Comparison of ENCODE assay signal across 27 mouse cellular contexts in genomic region chr7:35006661-35007060, GRCm38 (mm10). TPM values are rescaled to one million over a fixed set of nuclear protein-coding genes. Genes with fewer than 3 reads are reported as not detected.
DNase-seq lines count a peak whose midpoint lies in the region; ATAC-seq and TF ChIP-seq lines count a peak whose summit lies in the region.
"Had no signal": no experiment of that assay in that cellular context is flagged by ENCODE, and none has a peak within 500 bp of the region (broad histone marks: within the 10 kb centered on the region; RNA-seq: fewer than 3 reads in every experiment).

No protein-coding gene starts in this region.

- H3K27me3 ChIP-seq in forebrain, embryonic 15.5 days = no peaks in the 10 kb centered on the region
- no peaks in the 10 kb centered on the region for H3K27me3 ChIP-seq in forebrain, embryonic 13.5 days
- no peaks in the 10 kb centered on the region for H3K27me3 ChIP-seq in hindbrain, embryonic 13.5 days
- H3K27me3 ChIP-seq in hindbrain, embryonic 10.5 days (ENCODE audit: insufficient read depth, poor library complexity, severe bottlenecking) = no peaks in the 10 kb centered on the region
- H3K27me3 ChIP-seq: CH12.LX; embryonic facial prominence, embryonic 13.5 days; embryonic facial prominence, embryonic 15.5 days; forebrain, embryonic 12.5 days; Patski had no signal

- no peaks in the 10 kb centered on the region for H3K36me3 ChIP-seq in forebrain, embryonic 15.5 days
- no peaks in the 10 kb centered on the region for H3K36me3 ChIP-seq in forebrain, embryonic 13.5 days (ENCODE audit: poor library complexity, severe bottlenecking)
- H3K36me3 ChIP-seq in hindbrain, embryonic 13.5 days = no peaks in the 10 kb centered on the region
- H3K36me3 ChIP-seq in hindbrain, embryonic 10.5 days = no peaks in the 10 kb centered on the region
- H3K36me3 ChIP-seq: embryonic facial prominence, embryonic 13.5 days; embryonic facial prominence, embryonic 15.5 days; forebrain, embryonic 10.5 days; forebrain, embryonic 12.5 days had no signal

- H3K4me2 ChIP-seq in forebrain, embryonic 15.5 days (replicated peaks) = no peak overlapping the region
- no peak overlapping the region for H3K4me2 ChIP-seq in forebrain, embryonic 13.5 days
- no peak overlapping the region for H3K4me2 ChIP-seq in hindbrain, embryonic 13.5 days
- H3K4me2 ChIP-seq: embryonic facial prominence, embryonic 13.5 days; embryonic facial prominence, embryonic 15.5 days; forebrain, embryonic 12.5 days had no signal

- no peak overlapping the region for H3K4me3 ChIP-seq in forebrain, embryonic 15.5 days
- no peak overlapping the region for H3K4me3 ChIP-seq in forebrain, embryonic 13.5 days
- H3K4me3 ChIP-seq in hindbrain, embryonic 13.5 days = no peak overlapping the region
- H3K4me3 ChIP-seq in hindbrain, embryonic 10.5 days = no peak overlapping the region
- H3K4me3 ChIP-seq: embryonic facial prominence, embryonic 13.5 days; embryonic facial prominence, embryonic 15.5 days; erythroblast, embryonic 14.5 days; forebrain, embryonic 10.5 days; forebrain, embryonic 12.5 days had no signal

- 0 out of 2 replicates have a peak overlapping the region, but pooled peaks have one; percentile 4 for H3K27ac ChIP-seq in forebrain, embryonic 15.5 days (replicated peaks)
- H3K27ac ChIP-seq in forebrain, embryonic 13.5 days = no peak overlapping the region
- no peak overlapping the region for H3K27ac ChIP-seq in hindbrain, embryonic 13.5 days
- H3K27ac ChIP-seq in hindbrain, embryonic 10.5 days = no peak overlapping the region
- H3K27ac ChIP-seq: embryonic facial prominence, embryonic 13.5 days; embryonic facial prominence, embryonic 15.5 days; forebrain, embryonic 10.5 days; forebrain, embryonic 12.5 days had no signal

- H3K4me1 ChIP-seq in forebrain, embryonic 15.5 days = peaks cover 7% of the 10 kb centered on the region; the same call in 1 of the 2 replicates
- H3K4me1 ChIP-seq in forebrain, embryonic 13.5 days = peaks cover 11% of the 10 kb centered on the region
- H3K4me1 ChIP-seq in hindbrain, embryonic 13.5 days (replicated peaks) = peaks cover 21% of the 10 kb centered on the region
- H3K4me1 ChIP-seq in hindbrain, embryonic 10.5 days (replicated peaks) = peaks cover 26% of the 10 kb centered on the region
- H3K4me1 ChIP-seq: embryonic facial prominence, embryonic 15.5 days had no signal

- no peak overlapping the region for H3K9ac ChIP-seq in forebrain, embryonic 15.5 days (replicated peaks)
- no peak overlapping the region for H3K9ac ChIP-seq in forebrain, embryonic 13.5 days
- peak overlapping the region; percentile 29; the same call in 1 of the 2 replicates for H3K9ac ChIP-seq in hindbrain, embryonic 13.5 days
- H3K9ac ChIP-seq: embryonic facial prominence, embryonic 13.5 days; embryonic facial prominence, embryonic 15.5 days; forebrain, embryonic 12.5 days had no signal

- TF ChIP-seq CTCF in brain, embryonic 14.5 days (IDR thresholded peaks at IDR 0.05; ENCODE audit: borderline replicate concordance, extremely low read depth, insufficient read depth, insufficient read length) = no peak

- TF ChIP-seq POLR2A in brain, embryonic 14.5 days (IDR thresholded peaks at IDR 0.05; ENCODE audit: borderline replicate concordance, extremely low read depth, insufficient read depth, insufficient read length, poor library complexity, severe bottlenecking) = no peak

- peak; percentile 75 to 81 for DNase-seq in cerebellum, postnatal 10 days
- no peak for DNase-seq in cerebellum, adult 9-11 months
- no peak for DNase-seq in hindbrain, embryonic 10.5 days (ENCODE audit: low spot score)
- DNase-seq in brain, embryonic 14.5 days (ENCODE audit: low read depth) = peak; percentile 43
- DNase-seq: adrenal gland, adult 8-10 months; adrenal gland, postnatal 14 days; adrenal gland, postnatal 36 days; B cell, adult 2 months; cerebellum, adult 11 months; cerebellum, adult 18-20 months; cerebellum, adult 8-10 months; cerebellum, postnatal 36 days; embryo, embryonic 11 days had no signal

- ATAC-seq in forebrain, embryonic 15.5 days (replicated peaks) = no peak
- ATAC-seq in forebrain, embryonic 13.5 days = no peak
- no peak for ATAC-seq in hindbrain, embryonic 13.5 days (ENCODE audit: low FRiP score)
- ATAC-seq: activated CD4-positive, CD25-positive, alpha-beta regulatory T cell, adult 4 months; CD4-positive, CD25-positive, alpha-beta regulatory T cell, adult 4 months; forebrain, embryonic 16.5 days; Patski had no signal

- no peaks in the 10 kb centered on the region for H3K9me3 ChIP-seq in forebrain, embryonic 15.5 days
- H3K9me3 ChIP-seq in forebrain, embryonic 13.5 days (replicated peaks) = no peaks in the 10 kb centered on the region
- H3K9me3 ChIP-seq in hindbrain, embryonic 13.5 days = no peaks in the 10 kb centered on the region
- H3K9me3 ChIP-seq in hindbrain, embryonic 10.5 days = no peaks in the 10 kb centered on the region
- H3K9me3 ChIP-seq: embryonic facial prominence, embryonic 13.5 days; embryonic facial prominence, embryonic 15.5 days; forebrain, embryonic 10.5 days; forebrain, embryonic 12.5 days; G1E had no signal

- 51% methylated on average over 7 of the region's 7 CpGs for WGBS in forebrain, embryonic 15.5 days
- WGBS in forebrain, embryonic 13.5 days = 69% methylated on average over 7 of the region's 7 CpGs
- WGBS in hindbrain, embryonic 13.5 days = 90% methylated on average over 7 of the region's 7 CpGs
- 91% methylated on average over 7 of the region's 7 CpGs for WGBS in hindbrain, embryonic 10.5 days

RNA-seq across cellular contexts. Expression of gene Cebpg, which starts 49.7 kb away (rescaled TPM):
- 54.0 and 54.6 TPM in 2 replicates for polyA plus RNA-seq in forebrain, embryonic 15.5 days (2015; fragmentation: Nextera tagmentation; extraction: Ambion mirVana)
- polyA plus RNA-seq in forebrain, embryonic 13.5 days (2015; fragmentation: Nextera tagmentation; extraction: Ambion mirVana) = 60.8 and 61.7 TPM in 2 replicates
- 38.6 and 41.4 TPM in 2 replicates for polyA plus RNA-seq in hindbrain, embryonic 13.5 days (2015; fragmentation: Nextera tagmentation; extraction: Ambion mirVana)
- polyA plus RNA-seq in hindbrain, embryonic 10.5 days (2016; fragmentation: Nextera tagmentation; extraction: Ambion mirVana) = 36.5 and 44.6 TPM in 2 replicates
- polyA plus RNA-seq in brain, embryonic 14.5 days (2012; rRNA removed) = 27.2 and 29.8 TPM in 2 replicates

Comparison
In these comparisons a context has a peak if more than half of its experiments do, and no peak if none do; other contexts are left out.
1. DNase-seq: peak in cerebellum, postnatal 10 days (2 of 2) and brain, embryonic 14.5 days (single experiment); none in cerebellum, adult 9-11 months (single experiment) and hindbrain, embryonic 10.5 days (single experiment).